Mouse (Mus musculus): Measurements from ENCODE around the gene Ace. TPM values are rescaled to one million over a fixed set of nuclear protein-coding genes. Genes with fewer than 3 reads are reported as not detected.

The Ace gene
- total and polyA plus RNA-seq, 3 experiments, result not detected

DNA sequence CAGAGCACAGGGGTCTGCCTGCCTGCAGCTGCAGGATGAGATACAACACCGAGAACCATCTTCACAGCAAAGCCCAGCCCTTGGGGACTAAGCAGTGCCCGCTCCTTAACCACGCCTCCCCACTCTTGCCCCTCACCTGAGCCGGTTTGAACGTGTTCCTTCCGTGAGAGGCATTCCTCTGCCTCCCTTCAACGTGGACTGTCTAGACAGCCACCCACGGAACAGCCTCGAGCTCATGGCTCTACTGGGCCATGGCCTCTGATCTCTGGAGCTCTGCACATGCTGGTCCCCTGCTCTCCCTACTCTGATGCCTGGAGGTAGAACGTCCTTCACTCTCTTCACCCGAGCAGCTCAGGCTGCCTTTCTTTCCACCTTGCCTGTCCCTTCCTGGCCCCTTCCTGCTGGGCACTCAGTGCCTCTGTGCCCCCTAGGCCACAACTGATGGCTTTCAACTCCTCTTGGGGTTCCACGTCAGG, 14.8 kb upstream of the Ace start, which contains the start of gene Cyb561:
Cyb561 (minus strand) TSS at position 426 of the 476 bp plus-strand sequence.
- Histone ChIP-seq H3K4me1 (ENCODE audit: control insufficient read depth in 1 of 2, insufficient read depth in 2 of 2, low read length in 2 of 2) (peaks cover 0 to 12% of the 10 kb centered on the region in 2 experiments; a peak in 2 of 4 replicates), H3K79me2 (ENCODE audit: control insufficient read depth, insufficient read depth, low read length, poor library complexity) (no peaks in the 10 kb centered on the region), H3K9me3 (replicated peaks; ENCODE audit: insufficient read depth, low read length) (no peaks in the 10 kb centered on the region), H3K36me3 (ENCODE audit: control insufficient read depth in 1 of 2, insufficient read depth in 2 of 2, low read length in 2 of 2) (no peaks in the 10 kb centered on the region), H3K27me3 (ENCODE audit: control insufficient read depth in 1 of 2, insufficient read depth in 2 of 2, low read length in 2 of 2) (peaks cover 2% of the 10 kb centered on the region in 2 experiments), H3K4me3 (ENCODE audit: control insufficient read depth in 1 of 2, insufficient read depth in 1 of 2, low read depth in 2 of 2, low read length in 2 of 2) (no peak within 1 kb of the TSS), H3K27ac (ENCODE audit: control insufficient read depth, low read depth, low read length) (no peak within 1 kb of the TSS), H3K9ac (ENCODE audit: control insufficient read depth, low read depth, low read length, poor library complexity, severe bottlenecking) (no peak within 1 kb of the TSS)
- TF ChIP-seq ZC3H11A (IDR thresholded peaks at IDR 0.05; ENCODE audit: low read depth, low read length), result no peak
- DNase-seq (ENCODE audit: low read depth, low spot score), result no peak

DNA sequence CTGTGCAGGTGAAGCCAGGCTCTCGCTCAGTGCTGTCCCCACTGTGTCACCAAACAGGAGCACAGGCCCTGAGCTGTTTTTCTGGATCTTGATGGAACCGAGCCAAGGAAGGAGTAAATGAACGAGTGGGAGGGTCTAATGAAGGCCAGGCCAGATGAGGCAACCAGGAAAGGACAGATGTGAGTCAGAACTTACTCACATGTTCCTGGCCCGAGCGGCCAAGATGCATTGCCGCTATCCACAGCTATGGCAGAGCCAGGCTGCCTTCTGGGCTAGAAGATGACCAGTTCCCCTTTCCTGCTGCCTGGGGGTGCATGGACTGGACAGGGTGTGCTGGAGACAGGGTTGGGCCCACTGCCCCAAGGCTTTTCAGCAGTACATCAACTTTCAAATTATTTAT, 14.3 kb upstream of the Ace start:
- peaks cover 0 to 8% of the 10 kb centered on the region in 2 experiments; a peak in 2 of 4 replicates for H3K4me1 ChIP-seq (ENCODE audit: control insufficient read depth in 1 of 2, insufficient read depth in 2 of 2, low read length in 2 of 2)
- no peak overlapping the region for H3K27ac ChIP-seq (ENCODE audit: control insufficient read depth, low read depth, low read length)
- H3K36me3 ChIP-seq (ENCODE audit: control insufficient read depth in 1 of 2, insufficient read depth in 2 of 2, low read length in 2 of 2), result no peaks in the 10 kb centered on the region
- H3K9ac ChIP-seq (ENCODE audit: control insufficient read depth, low read depth, low read length, poor library complexity, severe bottlenecking), result no peak overlapping the region
- H3K4me3 ChIP-seq (ENCODE audit: control insufficient read depth in 1 of 2, insufficient read depth in 1 of 2, low read depth in 2 of 2, low read length in 2 of 2), result no peak overlapping the region
- no peak for DNase-seq (ENCODE audit: low read depth, low spot score)
- peaks cover 2% of the 10 kb centered on the region in 2 experiments for H3K27me3 ChIP-seq (ENCODE audit: control insufficient read depth in 1 of 2, insufficient read depth in 2 of 2, low read length in 2 of 2)
- TF ChIP-seq MAFK (IDR thresholded peaks at IDR 0.05; ENCODE audit: borderline replicate concordance, low read depth, low read length) (no peak), ELF1 (IDR thresholded peaks at IDR 0.05; ENCODE audit: low read depth, low read length) (no peak), ETS1 (IDR thresholded peaks at IDR 0.05; ENCODE audit: low read depth, low read length) (no peak), JUND (IDR thresholded peaks at IDR 0.05; ENCODE audit: low read depth, low read length) (no peak), SIN3A (IDR thresholded peaks at IDR 0.05; ENCODE audit: low read length) (no peak), USF1 (IDR thresholded peaks at IDR 0.05; ENCODE audit: low read depth, low read length) (no peak), ZKSCAN1 (IDR thresholded peaks at IDR 0.05; ENCODE audit: low read depth, low read length) (no peak), UBTF (IDR thresholded peaks at IDR 0.05; ENCODE audit: borderline replicate concordance, insufficient read depth, low read depth, low read length) (no peak), RAD21 (IDR thresholded peaks at IDR 0.05; ENCODE audit: low read depth, low read length) (no peak), POLR2AphosphoS2 (IDR thresholded peaks at IDR 0.05; ENCODE audit: low read length) (no peak), CHD1 (IDR thresholded peaks at IDR 0.05; ENCODE audit: low read depth, low read length) (no peak), GATA1 (IDR thresholded peaks at IDR 0.05; ENCODE audit: low read depth, low read length) (no peak), MYB (IDR thresholded peaks at IDR 0.05; ENCODE audit: low read depth, low read length) (no peak), CHD2 (IDR thresholded peaks at IDR 0.05; ENCODE audit: low read length) (no peak), TAL1 (IDR thresholded peaks at IDR 0.05; ENCODE audit: low read length) (no peak), POLR2A (IDR thresholded peaks at IDR 0.05; ENCODE audit: control insufficient read depth in 1 of 2, insufficient read depth in 1 of 2, low read depth in 1 of 2, low read length in 2 of 2, poor library complexity in 1 of 2) (no peak), MEF2A (IDR thresholded peaks at IDR 0.05; ENCODE audit: extremely low read depth, insufficient replicate concordance, low read depth, low read length, poor library complexity, severe bottlenecking) (no peak)
- H3K9me3 ChIP-seq (replicated peaks; ENCODE audit: insufficient read depth, low read length), result no peaks in the 10 kb centered on the region
- H3K79me2 ChIP-seq (ENCODE audit: control insufficient read depth, insufficient read depth, low read length, poor library complexity), result no peaks in the 10 kb centered on the region

Data from MEL (cell line).